Mouse (Mus musculus) intestine, embryonic 15.5 days (tissue): ENCODE data around the gene Trim8. TPM values are rescaled to one million over a fixed set of nuclear protein-coding genes. Genes with fewer than 3 reads are reported as not detected.

Experiments used
- ATAC-seq: fragments of 200-750 bp; cut with Nextera tagmentation; 2 replicates; pipeline ENCODE4 v1.8.0; 2017; ENCODE audit warnings: moderate TSS enrichment, moderate library complexity
- H3K27ac ChIP-seq: fragments of 300-500 bp; sonication (generic); 2 replicates; pipeline ENCODE4 v1.5.1; 2015; ENCODE audit warnings: mild to moderate bottlenecking, inconsistent platforms
- H3K27me3 ChIP-seq: fragments of 300-500 bp; sonication (generic); replicated peaks from 2 replicates; pipeline ENCODE4 v1.6.1; 2015; ENCODE audit warnings: inconsistent platforms
- H3K36me3 ChIP-seq: fragments of 300-500 bp; sonication (generic); 2 replicates; pipeline ENCODE4 v1.6.1; 2015; ENCODE audit warnings: inconsistent platforms
- H3K4me1 ChIP-seq: fragments of 300-500 bp; sonication (generic); replicated peaks from 2 replicates; pipeline ENCODE4 v1.6.1; 2015; ENCODE audit warnings: inconsistent platforms
- H3K4me2 ChIP-seq: fragments of 300-500 bp; sonication (generic); replicated peaks from 2 replicates; pipeline ENCODE4 v1.6.1; 2015; ENCODE audit warnings: mild to moderate bottlenecking, inconsistent platforms
- H3K4me3 ChIP-seq: fragments of 300-500 bp; sonication (generic); replicated peaks from 2 replicates; pipeline ENCODE4 v1.5.1; 2015; ENCODE audit warnings: inconsistent platforms
- H3K9ac ChIP-seq: fragments of 300-500 bp; sonication (generic); 2 replicates; pipeline ENCODE4 v1.6.1; 2015; ENCODE audit warnings: inconsistent platforms
- H3K9me3 ChIP-seq: fragments of 300-500 bp; sonication (generic); 2 replicates; pipeline ENCODE4 v1.6.1; 2016; ENCODE audit warnings: inconsistent platforms
- WGBS: fragments of 180-500 bp; shearing (Covaris S2); methylation state at CpG from one replicate; pipeline ENCODE4 v1.1.7; 2015; 5-methylcytosine and 5-hydroxymethylcytosine counted together
- polyA plus RNA-seq: library from polyadenylated mRNA; unstranded; fragments of >200 nt; fragmentation: Nextera tagmentation; extraction: Ambion mirVana; gene quantifications from 2 replicates; pipeline ENCODE4 v1.2.1, GENCODE M21; 2015

Gene Trim8
- polyA plus RNA-seq = 16.4 and 17.3 TPM in 2 replicates

- Histone ChIP-seq H3K27ac (peak within 1 kb of the TSS; percentile 100), H3K4me1 (peaks cover 21% of the 10 kb centered on the region), H3K9me3 (no peaks in the 10 kb centered on the region), H3K4me3 (peak within 1 kb of the TSS; percentile 79), H3K4me2 (peak within 1 kb of the TSS; percentile 87), H3K9ac (peak within 1 kb of the TSS; percentile 97), H3K36me3 (no peaks in the 10 kb centered on the region), H3K27me3 (no peaks in the 10 kb centered on the region)
- under 1% methylated on average over 56 of the region's 64 CpGs for WGBS
- peak; percentile 43 for ATAC-seq
These were observed at the start of gene Trim8 for GRCm38 (mm10) chr19:46501401-46502068. Trim8 (plus strand) TSS chr19:46501702.

- H3K27ac ChIP-seq = no peak overlapping the region
- ATAC-seq = no peak
- 41% methylated on average over 10 of the region's 10 CpGs for WGBS
- no peaks in the 10 kb centered on the region for H3K9me3 ChIP-seq
- no peaks in the 10 kb centered on the region for H3K27me3 ChIP-seq
- peaks cover 49% of the 10 kb centered on the region for H3K4me1 ChIP-seq
- no peak overlapping the region for H3K9ac ChIP-seq
- no peak overlapping the region for H3K4me2 ChIP-seq
- H3K4me3 ChIP-seq = no peak overlapping the region
- 0 out of 2 replicates have a peak, but pooled peaks cover 4% of the 10 kb centered on the region for H3K36me3 ChIP-seq
These were observed 49.3 kb upstream of the Trim8 start for GRCm38 (mm10) chr19:46452052-46452827.

- Histone ChIP-seq H3K4me1 (peaks cover 47% of the 10 kb centered on the region), H3K4me2 (no peak overlapping the region), H3K9me3 (no peaks in the 10 kb centered on the region), H3K27ac (no peak overlapping the region), H3K27me3 (no peaks in the 10 kb centered on the region), H3K36me3 (0 out of 2 replicates have a peak, but pooled peaks cover 4% of the 10 kb centered on the region), H3K9ac (no peak overlapping the region), H3K4me3 (no peak overlapping the region)
- ATAC-seq = no peak
- WGBS = 80% methylated on average over 9 of the region's 9 CpGs
These were observed 48.6 kb upstream of the Trim8 start for GRCm38 (mm10) chr19:46452916-46453315.

- H3K27ac ChIP-seq = peak overlapping the region; percentile 91
- H3K36me3 ChIP-seq = peaks cover 4% of the 10 kb centered on the region; the same call in 1 of the 2 replicates
- H3K4me2 ChIP-seq = peak overlapping the region; percentile 15
- WGBS = 25% methylated on average over 20 of the region's 20 CpGs
- H3K9me3 ChIP-seq = no peaks in the 10 kb centered on the region
- H3K27me3 ChIP-seq = no peaks in the 10 kb centered on the region
- peak overlapping the region; percentile 5 for H3K9ac ChIP-seq
- peaks cover 50% of the 10 kb centered on the region for H3K4me1 ChIP-seq
- ATAC-seq = peak; percentile 17; the same call in 1 of the 2 replicates
- no peak overlapping the region for H3K4me3 ChIP-seq
These were observed 47.2 kb upstream of the Trim8 start for GRCm38 (mm10) chr19:46454126-46454880.

GRCm38 (mm10) chr19:46455032-46455431 lies 46.5 kb upstream of the Trim8 start:
- Histone ChIP-seq H3K36me3 (peaks cover 4% of the 10 kb centered on the region; the same call in 1 of the 2 replicates), H3K9ac (peak overlapping the region; percentile 5; the same call in 1 of the 2 replicates), H3K4me1 (peaks cover 52% of the 10 kb centered on the region), H3K4me3 (no peak overlapping the region), H3K27ac (peak overlapping the region; percentile 91), H3K9me3 (no peaks in the 10 kb centered on the region), H3K4me2 (peak overlapping the region; percentile 15), H3K27me3 (no peaks in the 10 kb centered on the region)
- peak; percentile 76 for ATAC-seq
- WGBS = 5% methylated on average over 1 of the region's 1 CpGs

GRCm38 (mm10) chr19:46455556-46455955 lies 45.9 kb upstream of the Trim8 start:
- Histone ChIP-seq H3K9ac (peak overlapping the region; percentile 5; the same call in 1 of the 2 replicates), H3K4me3 (no peak overlapping the region), H3K4me2 (peak overlapping the region; percentile 15), H3K36me3 (peaks cover 8% of the 10 kb centered on the region; the same call in 1 of the 2 replicates), H3K4me1 (peaks cover 52% of the 10 kb centered on the region), H3K9me3 (no peaks in the 10 kb centered on the region), H3K27me3 (no peaks in the 10 kb centered on the region), H3K27ac (peak overlapping the region; percentile 91)
- ATAC-seq = peak; percentile 8; the same call in 1 of the 2 replicates
- 84% methylated on average over 8 of the region's 8 CpGs for WGBS

- Histone ChIP-seq H3K4me2 (no peak overlapping the region), H3K4me1 (peaks cover 52% of the 10 kb centered on the region), H3K36me3 (peaks cover 12% of the 10 kb centered on the region; the same call in 1 of the 2 replicates), H3K9me3 (no peaks in the 10 kb centered on the region), H3K27me3 (no peaks in the 10 kb centered on the region), H3K27ac (peak overlapping the region; percentile 91), H3K4me3 (no peak overlapping the region), H3K9ac (no peak overlapping the region)
- ATAC-seq = peak; percentile 63
- WGBS = 77% methylated on average over 5 of the region's 5 CpGs
These were observed 45.3 kb upstream of the Trim8 start for GRCm38 (mm10) chr19:46456018-46456735.

GRCm38 (mm10) chr19:46457798-46458197 lies 43.7 kb upstream of the Trim8 start:
- peaks cover 47% of the 10 kb centered on the region for H3K4me1 ChIP-seq
- H3K4me2 ChIP-seq = no peak overlapping the region
- ATAC-seq = no peak
- 0 out of 2 replicates have a peak overlapping the region, but pooled peaks have one; percentile 17 for H3K27ac ChIP-seq
- H3K36me3 ChIP-seq = peaks cover 17% of the 10 kb centered on the region
- no peaks in the 10 kb centered on the region for H3K27me3 ChIP-seq
- no peak overlapping the region for H3K4me3 ChIP-seq
- 79% methylated on average over 5 of the region's 5 CpGs for WGBS
- no peaks in the 10 kb centered on the region for H3K9me3 ChIP-seq
- no peak overlapping the region for H3K9ac ChIP-seq

GRCm38 (mm10) chr19:46459256-46459655 lies 42.2 kb upstream of the Trim8 start:
- Histone ChIP-seq H3K4me2 (0 out of 2 replicates have a peak overlapping the region, but pooled peaks have one; percentile 3), H3K9me3 (no peaks in the 10 kb centered on the region), H3K9ac (no peak overlapping the region), H3K4me1 (peaks cover 36% of the 10 kb centered on the region), H3K36me3 (peaks cover 15% of the 10 kb centered on the region), H3K27ac (peak overlapping the region; percentile 72), H3K27me3 (no peaks in the 10 kb centered on the region), H3K4me3 (no peak overlapping the region)
- 59% methylated on average over 10 of the region's 10 CpGs for WGBS
- ATAC-seq = peak; percentile 60

- Histone ChIP-seq H3K9me3 (no peaks in the 10 kb centered on the region), H3K9ac (no peak overlapping the region), H3K36me3 (peaks cover 15% of the 10 kb centered on the region), H3K4me1 (peaks cover 30% of the 10 kb centered on the region), H3K27me3 (no peaks in the 10 kb centered on the region), H3K4me2 (no peak overlapping the region), H3K27ac (0 out of 2 replicates have a peak overlapping the region, but pooled peaks have one; percentile 72), H3K4me3 (no peak overlapping the region)
- no peak for ATAC-seq
- whole genome bisulfite sequencing = 80% methylated on average over 2 of the region's 2 CpGs
These were observed 41.6 kb upstream of the Trim8 start for GRCm38 (mm10) chr19:46459889-46460288.

GRCm38 (mm10) chr19:46462574-46462973 lies 38.9 kb upstream of the Trim8 start:
- Histone ChIP-seq H3K4me2 (no peak overlapping the region), H3K27ac (no peak overlapping the region), H3K4me3 (no peak overlapping the region), H3K4me1 (peaks cover 15% of the 10 kb centered on the region; the same call in 1 of the 2 replicates), H3K36me3 (peaks cover 15% of the 10 kb centered on the region), H3K9ac (no peak overlapping the region), H3K27me3 (no peaks in the 10 kb centered on the region), H3K9me3 (no peaks in the 10 kb centered on the region)
- peak; percentile 35 for ATAC-seq
- 63% methylated on average over 3 of the region's 3 CpGs for WGBS
